Mouse (Mus musculus): ENCODE data around the gene Mus81. TPM values are rescaled to one million over a fixed set of nuclear protein-coding genes. Genes with fewer than 3 reads are reported as not detected.
"Not testable (repeated sequence)": the region's sequence is repeated elsewhere in the genome, so short reads cannot be mapped to it uniquely, and the experiment has no call there.

Mus81 gene
- total and polyA plus RNA-seq, 3 experiments, result 16.0 to 38.0 (median 19.5) TPM

- no peaks in the 10 kb centered on the region for H3K9me3 ChIP-seq (replicated peaks)
- H3K36me3 ChIP-seq (replicated peaks), result peaks cover 68% of the 10 kb centered on the region
- H3K4me3 ChIP-seq (ENCODE audit: low read depth, low read length), result no peak overlapping the region
- no peak for DNase-seq (ENCODE audit: low spot score)
- TF ChIP-seq TAL1 (conservative IDR thresholded peaks at IDR 0.05; ENCODE audit: low read depth, low read length), result no peak
- no peak for TF ChIP-seq GATA2 (IDR thresholded peaks at IDR 0.05; ENCODE audit: borderline replicate concordance, low read depth, low read length)
- TF ChIP-seq GATA1 (IDR thresholded peaks at IDR 0.05; ENCODE audit: borderline replicate concordance, low read length), result no peak
- no peak for TF ChIP-seq CTCF (IDR thresholded peaks at IDR 0.05; ENCODE audit: low read depth, low read length)
- no peak for TF ChIP-seq POLR2AphosphoS5 (IDR thresholded peaks at IDR 0.05; ENCODE audit: insufficient replicate concordance, low read depth, low read length)
- H3K27me3 ChIP-seq (ENCODE audit: insufficient read depth, low read length), result no peaks in the 10 kb centered on the region
- peaks cover 39% of the 10 kb centered on the region for H3K4me1 ChIP-seq (ENCODE audit: insufficient read depth, low read depth, low read length)
- no peak for ATAC-seq (ENCODE audit: extremely low read depth, insufficient number of reproducible peaks, low FRiP score, poor library complexity, severe bottlenecking)
These were observed 6.1 kb upstream of the Mus81 start for GRCm38 (mm10) chr19:5494314-5494713.

- ATAC-seq (ENCODE audit: extremely low read depth, insufficient number of reproducible peaks, low FRiP score, poor library complexity, severe bottlenecking); H3K4me3 ChIP-seq (ENCODE audit: low read depth, low read length); H3K27me3 ChIP-seq (ENCODE audit: insufficient read depth, low read length); H3K9me3 ChIP-seq (replicated peaks); DNase-seq (ENCODE audit: low spot score): not testable (repeated sequence)
- Histone ChIP-seq H3K36me3 (replicated peaks) (peaks cover 63% of the 10 kb centered on the region), H3K4me1 (ENCODE audit: insufficient read depth, low read depth, low read length) (peaks cover 49% of the 10 kb centered on the region)
These were observed 5.1 kb upstream of the Mus81 start for GRCm38 (mm10) chr19:5493301-5493721.

GRCm38 (mm10) chr19:5492641-5493040 is 4.4 kb upstream of the Mus81 start:
- no peaks in the 10 kb centered on the region for H3K27me3 ChIP-seq (ENCODE audit: insufficient read depth, low read length)
- TF ChIP-seq CTCF (IDR thresholded peaks at IDR 0.05; ENCODE audit: low read depth, low read length), result no peak
- no peak for TF ChIP-seq POLR2AphosphoS5 (IDR thresholded peaks at IDR 0.05; ENCODE audit: insufficient replicate concordance, low read depth, low read length)
- no peak for TF ChIP-seq GATA1 (IDR thresholded peaks at IDR 0.05; ENCODE audit: borderline replicate concordance, low read length)
- no peak for TF ChIP-seq GATA2 (IDR thresholded peaks at IDR 0.05; ENCODE audit: borderline replicate concordance, low read depth, low read length)
- TF ChIP-seq TAL1 (conservative IDR thresholded peaks at IDR 0.05; ENCODE audit: low read depth, low read length), result no peak
- H3K4me3 ChIP-seq (ENCODE audit: low read depth, low read length), result no peak overlapping the region
- DNase-seq (ENCODE audit: low spot score) (no peak), ATAC-seq (ENCODE audit: extremely low read depth, insufficient number of reproducible peaks, low FRiP score, poor library complexity, severe bottlenecking) (no peak)
- H3K9me3 ChIP-seq (replicated peaks), result no peaks in the 10 kb centered on the region
- H3K36me3 ChIP-seq (replicated peaks), result peaks cover 56% of the 10 kb centered on the region
- peaks cover 52% of the 10 kb centered on the region for H3K4me1 ChIP-seq (ENCODE audit: insufficient read depth, low read depth, low read length)

GRCm38 (mm10) chr19:5490898-5491708 is 2.9 kb upstream of the Mus81 start:
- peaks cover 52% of the 10 kb centered on the region for H3K36me3 ChIP-seq (replicated peaks)
- no peaks in the 10 kb centered on the region for H3K9me3 ChIP-seq (replicated peaks)
- no peaks in the 10 kb centered on the region for H3K27me3 ChIP-seq (ENCODE audit: insufficient read depth, low read length)
- peaks cover 57% of the 10 kb centered on the region for H3K4me1 ChIP-seq (ENCODE audit: insufficient read depth, low read depth, low read length)
- DNase-seq (ENCODE audit: low spot score), result peak; percentile 75
- H3K4me3 ChIP-seq (ENCODE audit: low read depth, low read length), result peak overlapping the region; percentile 98
- ATAC-seq (ENCODE audit: extremely low read depth, insufficient number of reproducible peaks, low FRiP score, poor library complexity, severe bottlenecking), result peak; percentile 37; the same call in 1 of the 2 replicates
- TF ChIP-seq GATA1 (IDR thresholded peaks at IDR 0.05; ENCODE audit: borderline replicate concordance, low read length) (no peak), POLR2AphosphoS5 (IDR thresholded peaks at IDR 0.05; ENCODE audit: insufficient replicate concordance, low read depth, low read length) (peak; percentile 66; the same call in 1 of the 2 replicates)

GRCm38 (mm10) chr19:5490313-5490897 is 2.2 kb upstream of the Mus81 start, which contains the start of gene Cfl1:
Gene Cfl1 (plus strand): TSS chr19:5490455.
- Histone ChIP-seq H3K9me3 (replicated peaks) (no peaks in the 10 kb centered on the region), H3K4me3 (ENCODE audit: low read depth, low read length) (peak within 1 kb of the TSS; percentile 98), H3K36me3 (replicated peaks) (peaks cover 52% of the 10 kb centered on the region), H3K27me3 (ENCODE audit: insufficient read depth, low read length) (no peaks in the 10 kb centered on the region), H3K4me1 (ENCODE audit: insufficient read depth, low read depth, low read length) (peaks cover 57% of the 10 kb centered on the region)
- DNase-seq (ENCODE audit: low spot score) (peak; percentile 82), ATAC-seq (ENCODE audit: extremely low read depth, insufficient number of reproducible peaks, low FRiP score, poor library complexity, severe bottlenecking) (peak; percentile 41; the same call in 1 of the 2 replicates)
- TF ChIP-seq GATA1 (IDR thresholded peaks at IDR 0.05; ENCODE audit: borderline replicate concordance, low read length) (no peak), CTCF (IDR thresholded peaks at IDR 0.05; ENCODE audit: low read depth, low read length) (no peak), POLR2AphosphoS5 (IDR thresholded peaks at IDR 0.05; ENCODE audit: insufficient replicate concordance, low read depth, low read length) (peak; percentile 28; the same call in 1 of the 2 replicates)

GRCm38 (mm10) chr19:5489721-5490120 is 1.5 kb upstream of the Mus81 start:
- peaks cover 55% of the 10 kb centered on the region for H3K4me1 ChIP-seq (ENCODE audit: insufficient read depth, low read depth, low read length)

More at GRCm38 (mm10) chr19:5489721-5490120, 1.5 kb upstream of the Mus81 start:
- H3K9me3 ChIP-seq (replicated peaks); H3K27me3 ChIP-seq (ENCODE audit: insufficient read depth, low read length); DNase-seq (ENCODE audit: low spot score); ATAC-seq (ENCODE audit: extremely low read depth, insufficient number of reproducible peaks, low FRiP score, poor library complexity, severe bottlenecking): not testable (repeated sequence)
- peak overlapping the region; percentile 45; the same call in 1 of the 2 replicates for H3K4me3 ChIP-seq (ENCODE audit: low read depth, low read length)
- H3K36me3 ChIP-seq (replicated peaks), result peaks cover 52% of the 10 kb centered on the region

Measured in G1E (cell line).